Mouse (Mus musculus) embryonic fibroblast, embryonic 13.5 days (primary cell): ENCODE data around the gene Pop5.

ENCODE experiments used
- CTCF ChIP-seq: IDR thresholded peaks from 2 replicates; pipeline ENCODE4 v1.5.1; 2011; ENCODE audit warnings: mild to moderate bottlenecking, control low read depth, low read length, moderate library complexity, borderline replicate concordance; ENCODE audit not compliant: insufficient read depth
- POLR2A ChIP-seq: IDR thresholded peaks from 2 replicates; pipeline ENCODE4 v1.6.1; 2011; ENCODE audit warnings: low read depth, mild to moderate bottlenecking, control low read depth, low read length, moderate library complexity

- TF ChIP-seq POLR2A (no peak), CTCF (no peak)
Measured at GRCm38 (mm10) chr5:115204562-115205311, 30.9 kb upstream of the Pop5 start.
